Mouse (Mus musculus) megakaryocyte, embryonic 14.5 days (primary cell): Measurements from ENCODE around the gene Ubr4.

ENCODE experiments used
- FLI1 ChIP-seq: IDR thresholded peaks from 2 replicates; pipeline ENCODE4 v1.6.1; 2012; ENCODE audit warnings: low read length, inconsistent platforms, mixed read lengths
- GATA1 ChIP-seq: IDR thresholded peaks from 3 replicates; pipeline ENCODE4 v1.6.1; 2012; ENCODE audit warnings: mixed read lengths, low read length, inconsistent platforms, borderline replicate concordance

- no peak for TF ChIP-seq GATA1
- TF ChIP-seq FLI1 = no peak
Measured at GRCm38 (mm10) chr4:139490413-139491055, 138.1 kb downstream of the Ubr4 start.
